Mouse (Mus musculus) midbrain, embryonic 16.5 days (tissue): Measurements from ENCODE around the gene Aktip. TPM values are rescaled to one million over a fixed set of nuclear protein-coding genes. Genes with fewer than 3 reads are reported as not detected.

Experiments
- ATAC-seq: fragments of 200-750 bp; cut with Nextera tagmentation; 2 replicates; pipeline ENCODE4 v1.8.0; 2017; ENCODE audit warnings: moderate TSS enrichment
- H3K27ac ChIP-seq: fragments of 300-500 bp; sonication (generic); 2 replicates; pipeline ENCODE4 v1.5.1; 2014; ENCODE audit warnings: mild to moderate bottlenecking, low read length, mixed read lengths
- H3K27me3 ChIP-seq: fragments of 300-500 bp; sonication (generic); 2 replicates; pipeline ENCODE4 v1.6.1; 2014; ENCODE audit warnings: low read depth, low read length, mixed read lengths; ENCODE audit not compliant: control insufficient read depth, insufficient read depth
- H3K36me3 ChIP-seq: fragments of 300-500 bp; sonication (generic); 2 replicates; pipeline ENCODE4 v1.6.1; 2014; ENCODE audit warnings: mild to moderate bottlenecking, low read length, moderate library complexity, mixed read lengths; ENCODE audit not compliant: control insufficient read depth, insufficient read depth
- H3K4me1 ChIP-seq: fragments of 300-500 bp; sonication (generic); 2 replicates; pipeline ENCODE4 v1.6.1; 2014; ENCODE audit warnings: mild to moderate bottlenecking, low read length, mixed read lengths; ENCODE audit not compliant: control insufficient read depth, insufficient read depth
- H3K4me2 ChIP-seq: fragments of 300-500 bp; sonication (generic); 2 replicates; pipeline ENCODE4 v1.6.1; 2014; ENCODE audit warnings: mild to moderate bottlenecking, low read length, mixed read lengths
- H3K4me3 ChIP-seq: fragments of 300-500 bp; sonication (generic); 2 replicates; pipeline ENCODE4 v1.5.1; 2014; ENCODE audit warnings: low read depth, mild to moderate bottlenecking, low read length, moderate library complexity, mixed read lengths
- H3K9ac ChIP-seq: fragments of 300-500 bp; sonication (generic); 2 replicates; pipeline ENCODE4 v1.6.1; 2014; ENCODE audit warnings: low read depth, low read length, mixed read lengths
- H3K9me3 ChIP-seq: fragments of 300-500 bp; sonication (generic); replicated peaks from 2 replicates; pipeline ENCODE4 v1.6.1; 2014; ENCODE audit warnings: mild to moderate bottlenecking, low read length, mixed read lengths; ENCODE audit not compliant: control insufficient read depth, poor library complexity, severe bottlenecking
- WGBS: fragments of 180-500 bp; shearing (Covaris S2); extraction: QIAGEN DNeasy Blood & Tissue Kit; methylation state at CpG from one replicate; pipeline ENCODE4 v1.1.7; 2014; 5-methylcytosine and 5-hydroxymethylcytosine counted together
- polyA plus RNA-seq: library from polyadenylated mRNA; unstranded; fragments of >200 nt; fragmentation: Nextera tagmentation; extraction: Ambion mirVana; gene quantifications from 2 replicates; pipeline ENCODE4 v1.2.1, GENCODE M21; 2015

Gene Aktip
- polyA plus RNA-seq, 1 experiment from 2014 or later: 141 TPM

GRCm38 (mm10) chr8:91094135-91094534, 105.6 kb downstream of the Aktip start:
- Histone ChIP-seq H3K4me3 (no peak overlapping the region), H3K4me1 (no peaks in the 10 kb centered on the region), H3K27me3 (no peaks in the 10 kb centered on the region), H3K9ac (no peak overlapping the region), H3K4me2 (no peak overlapping the region), H3K9me3 (no peaks in the 10 kb centered on the region), H3K27ac (no peak overlapping the region), H3K36me3 (peaks cover 28% of the 10 kb centered on the region)
- WGBS: 93% methylated on average over 5 of the region's 5 CpGs
- ATAC-seq: no peak

- Histone ChIP-seq H3K27me3 (no peaks in the 10 kb centered on the region), H3K9ac (no peak overlapping the region), H3K4me1 (no peaks in the 10 kb centered on the region), H3K4me2 (no peak overlapping the region), H3K27ac (no peak overlapping the region), H3K9me3 (no peaks in the 10 kb centered on the region), H3K36me3 (peaks cover 15% of the 10 kb centered on the region), H3K4me3 (no peak overlapping the region)
- ATAC-seq: no peak
- 89% methylated on average over 2 of the region's 2 CpGs for WGBS
Measured at GRCm38 (mm10) chr8:91089601-91090000, 110.2 kb downstream of the Aktip start.

- no peak overlapping the region for H3K4me3 ChIP-seq
- no peaks in the 10 kb centered on the region for H3K27me3 ChIP-seq
- no peaks in the 10 kb centered on the region for H3K9me3 ChIP-seq
- ATAC-seq: no peak
- no peak overlapping the region for H3K9ac ChIP-seq
- H3K27ac ChIP-seq: no peak overlapping the region
- H3K4me1 ChIP-seq: no peaks in the 10 kb centered on the region
- no peak overlapping the region for H3K4me2 ChIP-seq
- H3K36me3 ChIP-seq: peaks cover 18% of the 10 kb centered on the region
- WGBS: 95% methylated on average over 7 of the region's 7 CpGs
Measured at GRCm38 (mm10) chr8:91088452-91088851, 111.3 kb downstream of the Aktip start.

- no peak overlapping the region for H3K4me3 ChIP-seq
- WGBS: 93% methylated on average over 12 of the region's 12 CpGs
- no peaks in the 10 kb centered on the region for H3K9me3 ChIP-seq
- no peaks in the 10 kb centered on the region for H3K27me3 ChIP-seq
- no peak overlapping the region for H3K4me2 ChIP-seq
- no peak overlapping the region for H3K27ac ChIP-seq
- peaks cover 20% of the 10 kb centered on the region for H3K36me3 ChIP-seq
- H3K9ac ChIP-seq: no peak overlapping the region
- H3K4me1 ChIP-seq: no peaks in the 10 kb centered on the region
- no peak for ATAC-seq
Measured at GRCm38 (mm10) chr8:91082428-91082827, 117.3 kb downstream of the Aktip start.

- Histone ChIP-seq H3K9ac (no peak overlapping the region), H3K4me3 (no peak overlapping the region), H3K4me2 (no peak overlapping the region), H3K4me1 (no peaks in the 10 kb centered on the region), H3K27ac (no peak overlapping the region), H3K27me3 (no peaks in the 10 kb centered on the region), H3K36me3 (peaks cover 20% of the 10 kb centered on the region), H3K9me3 (no peaks in the 10 kb centered on the region)
- ATAC-seq: no peak
- WGBS: 92% methylated on average over 7 of the region's 7 CpGs
Measured at GRCm38 (mm10) chr8:91081911-91082310, 117.9 kb downstream of the Aktip start.

- no peak overlapping the region for H3K27ac ChIP-seq
- H3K4me3 ChIP-seq: no peak overlapping the region
- no peak for ATAC-seq
- H3K36me3 ChIP-seq: peaks cover 22% of the 10 kb centered on the region
- H3K27me3 ChIP-seq: no peaks in the 10 kb centered on the region
- H3K4me1 ChIP-seq: no peaks in the 10 kb centered on the region
- no peaks in the 10 kb centered on the region for H3K9me3 ChIP-seq
- H3K9ac ChIP-seq: no peak overlapping the region
- H3K4me2 ChIP-seq: no peak overlapping the region
- WGBS: 98% methylated on average over 2 of the region's 2 CpGs
Measured at GRCm38 (mm10) chr8:91079678-91080077, 120.1 kb downstream of the Aktip start.

GRCm38 (mm10) chr8:91077077-91077867, 122.5 kb downstream of the Aktip start:
- 95% methylated on average over 12 of the region's 12 CpGs for whole genome bisulfite sequencing
- Histone ChIP-seq H3K4me3 (no peak overlapping the region), H3K4me1 (no peaks in the 10 kb centered on the region), H3K9me3 (no peaks in the 10 kb centered on the region), H3K9ac (no peak overlapping the region), H3K27me3 (no peaks in the 10 kb centered on the region), H3K4me2 (no peak overlapping the region), H3K36me3 (peaks cover 20% of the 10 kb centered on the region), H3K27ac (no peak overlapping the region)
- ATAC-seq: no peak

- H3K9ac ChIP-seq: peak overlapping the region; percentile 94
- peaks cover 18% of the 10 kb centered on the region for H3K4me1 ChIP-seq
- peak overlapping the region; percentile 89 for H3K27ac ChIP-seq
- ATAC-seq: peak; percentile 84
- under 1% methylated on average over 34 of the region's 34 CpGs for WGBS
- no peaks in the 10 kb centered on the region for H3K36me3 ChIP-seq
- peak overlapping the region; percentile 90 for H3K4me3 ChIP-seq
- H3K4me2 ChIP-seq: peak overlapping the region; percentile 84
- no peaks in the 10 kb centered on the region for H3K27me3 ChIP-seq
- H3K9me3 ChIP-seq: no peaks in the 10 kb centered on the region
Measured at GRCm38 (mm10) chr8:91070275-91070859, 129.4 kb downstream of the Aktip start.

- peak within 1 kb of the TSS; percentile 89 for H3K27ac ChIP-seq
- peaks cover 18% of the 10 kb centered on the region for H3K4me1 ChIP-seq
- under 1% methylated on average over 25 of the region's 25 CpGs for WGBS
- peak; percentile 99 for ATAC-seq
- H3K9ac ChIP-seq: peak within 1 kb of the TSS; percentile 94
- H3K36me3 ChIP-seq: no peaks in the 10 kb centered on the region
- H3K4me2 ChIP-seq: peak within 1 kb of the TSS; percentile 84
- no peaks in the 10 kb centered on the region for H3K27me3 ChIP-seq
- H3K4me3 ChIP-seq: peak within 1 kb of the TSS; percentile 90
- H3K9me3 ChIP-seq: no peaks in the 10 kb centered on the region
Measured at GRCm38 (mm10) chr8:91069834-91070233, 129.9 kb downstream of the Aktip start, which contains the start of gene Rbl2. TSS of gene Rbl2 (plus strand) at chr8:91070057.
